25 mouse cellular contexts compared by ENCODE assay signal in genomic region chr17:33913264-33913663, GRCm38 (mm10). TPM values are rescaled to one million over a fixed set of nuclear protein-coding genes. Genes with fewer than 3 reads are reported as not detected.
DNase-seq lines count a peak whose midpoint lies in the region; ATAC-seq and TF ChIP-seq lines count a peak whose summit lies in the region.
"Had no signal": no experiment of that assay in that cellular context is flagged by ENCODE, and none has a peak within 500 bp of the region (broad histone marks: within the 10 kb centered on the region; RNA-seq: fewer than 3 reads in every experiment).

No protein-coding gene starts in this region.

- peak; percentile 53 for DNase-seq in cerebellum, adult 11-12 months
- DNase-seq in cerebellum, postnatal 4 days (ENCODE audit: low spot score in 2 of 2) = no peak
- no peak for DNase-seq in forebrain, embryonic 10.5 days (ENCODE audit: extremely low spot score, low spot score)
- no peak for DNase-seq in liver, postnatal 0 days
- no peak for DNase-seq in embryonic facial prominence, embryonic 10.5 days (ENCODE audit: low spot score)
- DNase-seq in lung, adult 18-20 months = no peak
- DNase-seq: adrenal gland, adult 2 months; adrenal gland, postnatal 25 days; embryo, embryonic 11 days; forebrain, postnatal 0 days; gastrocnemius, postnatal 14 days; heart, adult 2 months; heart, postnatal 14 days had no signal

- no peak overlapping the region for H3K9ac ChIP-seq in forebrain, embryonic 16.5 days (replicated peaks; ENCODE audit: low read depth, low read length)
- no peak overlapping the region for H3K9ac ChIP-seq in liver, embryonic 12.5 days
- no peak overlapping the region for H3K9ac ChIP-seq in liver, postnatal 0 days (replicated peaks)
- H3K9ac ChIP-seq: embryonic facial prominence, embryonic 12.5 days; forebrain, embryonic 12.5 days; forebrain, postnatal 0 days; heart, embryonic 15.5 days; hindbrain, embryonic 14.5 days; intestine, embryonic 15.5 days had no signal

- peaks cover 78% of the 10 kb centered on the region for H3K4me1 ChIP-seq in forebrain, embryonic 10.5 days
- peaks cover 30% of the 10 kb centered on the region for H3K4me1 ChIP-seq in forebrain, embryonic 16.5 days (replicated peaks; ENCODE audit: control insufficient read depth, insufficient read depth, low read length)
- peaks cover 66% of the 10 kb centered on the region for H3K4me1 ChIP-seq in liver, embryonic 12.5 days
- peaks cover 31% of the 10 kb centered on the region for H3K4me1 ChIP-seq in liver, postnatal 0 days (ENCODE audit: insufficient read depth)
- peaks cover 70% of the 10 kb centered on the region for H3K4me1 ChIP-seq in embryonic facial prominence, embryonic 10.5 days

- no peak for ATAC-seq in forebrain, embryonic 16.5 days
- no peak for ATAC-seq in liver, embryonic 12.5 days
- no peak for ATAC-seq in liver, postnatal 0 days
- ATAC-seq: forebrain, postnatal 0 days; intestine, embryonic 15.5 days; Patski had no signal

- no peak for TF ChIP-seq CTCF in liver, postnatal 0 days (IDR thresholded peaks at IDR 0.05; ENCODE audit: low read depth)

- no peak overlapping the region for H3K4me2 ChIP-seq in forebrain, embryonic 16.5 days (ENCODE audit: low read length)
- H3K4me2 ChIP-seq in liver, embryonic 12.5 days = no peak overlapping the region
- H3K4me2 ChIP-seq in liver, postnatal 0 days (ENCODE audit: low read depth, low read length) = no peak overlapping the region
- H3K4me2 ChIP-seq: embryonic facial prominence, embryonic 12.5 days; forebrain, embryonic 12.5 days; heart, embryonic 11.5 days; heart, embryonic 15.5 days; hindbrain, embryonic 14.5 days; intestine, embryonic 15.5 days had no signal

- no peak for TF ChIP-seq EP300 in liver, postnatal 0 days (IDR thresholded peaks at IDR 0.05; ENCODE audit: low read depth)

- peaks cover 65% of the 10 kb centered on the region for H3K36me3 ChIP-seq in forebrain, embryonic 10.5 days (replicated peaks)
- peaks cover 25% of the 10 kb centered on the region for H3K36me3 ChIP-seq in forebrain, embryonic 16.5 days (ENCODE audit: control insufficient read depth, insufficient read depth)
- peaks cover 65% of the 10 kb centered on the region for H3K36me3 ChIP-seq in liver, embryonic 12.5 days
- H3K36me3 ChIP-seq in liver, postnatal 0 days (replicated peaks; ENCODE audit: insufficient read depth, low read length) = peaks cover 52% of the 10 kb centered on the region
- H3K36me3 ChIP-seq in embryonic facial prominence, embryonic 10.5 days (replicated peaks) = peaks cover 65% of the 10 kb centered on the region

- no peaks in the 10 kb centered on the region; the same call in 1 of the 2 replicates for H3K9me3 ChIP-seq in forebrain, embryonic 10.5 days
- no peaks in the 10 kb centered on the region for H3K9me3 ChIP-seq in forebrain, embryonic 16.5 days (ENCODE audit: control insufficient read depth, low read length)
- H3K9me3 ChIP-seq in liver, embryonic 12.5 days (replicated peaks) = peaks cover 16% of the 10 kb centered on the region
- no peaks in the 10 kb centered on the region for H3K9me3 ChIP-seq in liver, postnatal 0 days (ENCODE audit: low read length)
- H3K9me3 ChIP-seq in embryonic facial prominence, embryonic 10.5 days = no peaks in the 10 kb centered on the region
- H3K9me3 ChIP-seq: embryonic facial prominence, embryonic 12.5 days; forebrain, embryonic 12.5 days; heart, embryonic 15.5 days; intestine, embryonic 15.5 days had no signal

- 89% methylated on average over 10 of the region's 10 CpGs for WGBS in forebrain, embryonic 10.5 days
- 90% methylated on average over 10 of the region's 10 CpGs for WGBS in forebrain, embryonic 16.5 days
- WGBS in liver, embryonic 12.5 days (ENCODE audit: insufficient replicate concordance) = 85% methylated on average over 10 of the region's 10 CpGs
- WGBS in liver, postnatal 0 days (ENCODE audit: insufficient replicate concordance) = 82% methylated on average over 10 of the region's 10 CpGs
- 92% methylated on average over 10 of the region's 10 CpGs for WGBS in embryonic facial prominence, embryonic 10.5 days

- H3K27me3 ChIP-seq in forebrain, embryonic 10.5 days (ENCODE audit: poor library complexity, severe bottlenecking) = peaks cover 9% of the 10 kb centered on the region
- no peaks in the 10 kb centered on the region for H3K27me3 ChIP-seq in forebrain, embryonic 16.5 days (replicated peaks; ENCODE audit: control insufficient read depth, insufficient read depth, low read length)
- no peaks in the 10 kb centered on the region for H3K27me3 ChIP-seq in liver, embryonic 12.5 days (replicated peaks)
- H3K27me3 ChIP-seq in liver, postnatal 0 days (ENCODE audit: insufficient read depth, low read length) = no peaks in the 10 kb centered on the region
- peaks cover 6% of the 10 kb centered on the region; the same call in 1 of the 2 replicates for H3K27me3 ChIP-seq in embryonic facial prominence, embryonic 10.5 days (replicated peaks; ENCODE audit: low read depth, poor library complexity, severe bottlenecking)
- H3K27me3 ChIP-seq: embryonic facial prominence, embryonic 12.5 days; heart, embryonic 15.5 days; intestine, embryonic 15.5 days; Patski had no signal

- H3K4me3 ChIP-seq in forebrain, embryonic 10.5 days = peak overlapping the region; percentile 22; the same call in 1 of the 2 replicates
- H3K4me3 ChIP-seq in forebrain, embryonic 16.5 days (replicated peaks; ENCODE audit: low read length) = no peak overlapping the region
- no peak overlapping the region for H3K4me3 ChIP-seq in liver, embryonic 12.5 days
- no peak overlapping the region for H3K4me3 ChIP-seq in liver, postnatal 0 days (ENCODE audit: low read depth, low read length)
- peak overlapping the region; percentile 25; the same call in 1 of the 2 replicates for H3K4me3 ChIP-seq in embryonic facial prominence, embryonic 10.5 days
- H3K4me3 ChIP-seq: embryonic facial prominence, embryonic 12.5 days; forebrain, embryonic 12.5 days; heart, adult 2 months; heart, embryonic 15.5 days; intestine, embryonic 15.5 days had no signal

- H3K27ac ChIP-seq in forebrain, embryonic 10.5 days = no peak overlapping the region
- H3K27ac ChIP-seq in forebrain, embryonic 16.5 days (ENCODE audit: low read length) = no peak overlapping the region
- peak overlapping the region; percentile 7; the same call in 1 of the 2 replicates for H3K27ac ChIP-seq in liver, embryonic 12.5 days
- no peak overlapping the region for H3K27ac ChIP-seq in liver, postnatal 0 days (ENCODE audit: low read depth)
- no peak overlapping the region for H3K27ac ChIP-seq in embryonic facial prominence, embryonic 10.5 days (replicated peaks)
- H3K27ac ChIP-seq: embryonic facial prominence, embryonic 12.5 days; forebrain, embryonic 12.5 days; heart, adult 2 months; heart, embryonic 15.5 days; hindbrain, embryonic 10.5 days; hindbrain, embryonic 14.5 days; intestine, embryonic 15.5 days had no signal

RNA-seq across cellular contexts. Expression of gene Tapbp, which starts 2.4 kb away (rescaled TPM):
- polyA plus RNA-seq in forebrain, embryonic 10.5 days (2016; fragmentation: Nextera tagmentation; extraction: Ambion mirVana) = 14.1 TPM in 2 replicates
- polyA plus RNA-seq in forebrain, embryonic 16.5 days (2015; fragmentation: Nextera tagmentation; extraction: Ambion mirVana) = 13.7 and 15.4 TPM in 2 replicates
- 29.4 and 30.1 TPM in 2 replicates for polyA plus RNA-seq in liver, embryonic 12.5 days (2016; fragmentation: Nextera tagmentation; extraction: Ambion mirVana)
- polyA plus RNA-seq in liver, postnatal 0 days (2015; fragmentation: Nextera tagmentation; extraction: Ambion mirVana) = 47.0 and 47.9 TPM in 2 replicates
- 9.9 and 11.8 TPM in 2 replicates for polyA plus RNA-seq in embryonic facial prominence, embryonic 10.5 days (2016; fragmentation: Nextera tagmentation; extraction: Ambion mirVana)

RNA-seq across cellular contexts. Expression of gene Zbtb22, which starts 2.4 kb away (rescaled TPM):
- polyA plus RNA-seq in forebrain, embryonic 10.5 days (2016; fragmentation: Nextera tagmentation; extraction: Ambion mirVana) = 21.2 and 23.2 TPM in 2 replicates
- polyA plus RNA-seq in forebrain, embryonic 16.5 days (2015; fragmentation: Nextera tagmentation; extraction: Ambion mirVana) = 17.1 and 17.2 TPM in 2 replicates
- polyA plus RNA-seq in liver, embryonic 12.5 days (2016; fragmentation: Nextera tagmentation; extraction: Ambion mirVana) = 13.6 and 14.8 TPM in 2 replicates
- polyA plus RNA-seq in liver, postnatal 0 days (2015; fragmentation: Nextera tagmentation; extraction: Ambion mirVana) = 7.1 and 7.9 TPM in 2 replicates
- 19.6 and 21.1 TPM in 2 replicates for polyA plus RNA-seq in embryonic facial prominence, embryonic 10.5 days (2016; fragmentation: Nextera tagmentation; extraction: Ambion mirVana)

RNA-seq across cellular contexts. Expression of gene Daxx, which starts 4.0 kb away (rescaled TPM):
- polyA plus RNA-seq in forebrain, embryonic 10.5 days (2016; fragmentation: Nextera tagmentation; extraction: Ambion mirVana) = 85.9 and 90.8 TPM in 2 replicates
- 61.5 and 63.1 TPM in 2 replicates for polyA plus RNA-seq in forebrain, embryonic 16.5 days (2015; fragmentation: Nextera tagmentation; extraction: Ambion mirVana)
- polyA plus RNA-seq in liver, embryonic 12.5 days (2016; fragmentation: Nextera tagmentation; extraction: Ambion mirVana) = 33.4 and 37.1 TPM in 2 replicates
- 12.6 and 13.0 TPM in 2 replicates for polyA plus RNA-seq in liver, postnatal 0 days (2015; fragmentation: Nextera tagmentation; extraction: Ambion mirVana)
- polyA plus RNA-seq in embryonic facial prominence, embryonic 10.5 days (2016; fragmentation: Nextera tagmentation; extraction: Ambion mirVana) = 80.0 and 84.9 TPM in 2 replicates

RNA-seq across cellular contexts. Expression of gene Platr17, which starts 8.3 kb away (rescaled TPM):
- 0.19 and 0.39 TPM in 2 replicates for polyA plus RNA-seq in forebrain, embryonic 10.5 days (2016; fragmentation: Nextera tagmentation; extraction: Ambion mirVana)
- 0.32 and 0.54 TPM in 2 replicates for polyA plus RNA-seq in forebrain, embryonic 16.5 days (2015; fragmentation: Nextera tagmentation; extraction: Ambion mirVana)
- 0.51 and 0.78 TPM in 2 replicates for polyA plus RNA-seq in liver, embryonic 12.5 days (2016; fragmentation: Nextera tagmentation; extraction: Ambion mirVana)
- 0.41 and 0.54 TPM in 2 replicates for polyA plus RNA-seq in liver, postnatal 0 days (2015; fragmentation: Nextera tagmentation; extraction: Ambion mirVana)
- 0.27 and 0.45 TPM in 2 replicates for polyA plus RNA-seq in embryonic facial prominence, embryonic 10.5 days (2016; fragmentation: Nextera tagmentation; extraction: Ambion mirVana)
- polyA plus RNA-seq: adrenal gland, adult 2 months; C2C12; forebrain, embryonic 12.5 days; gonadal fat pad, adult 2 months; heart, adult 2 months; heart, embryonic 11.5 days; heart, embryonic 15.5 days; Patski had no signal

RNA-seq across cellular contexts. Expression of gene Rgl2, which starts 16.1 kb away (rescaled TPM):
- 39.3 and 46.7 TPM in 2 replicates for polyA plus RNA-seq in forebrain, embryonic 10.5 days (2016; fragmentation: Nextera tagmentation; extraction: Ambion mirVana)
- polyA plus RNA-seq in forebrain, embryonic 16.5 days (2015; fragmentation: Nextera tagmentation; extraction: Ambion mirVana) = 40.8 and 52.3 TPM in 2 replicates
- 17.3 and 18.4 TPM in 2 replicates for polyA plus RNA-seq in liver, embryonic 12.5 days (2016; fragmentation: Nextera tagmentation; extraction: Ambion mirVana)
- 6.8 and 7.4 TPM in 2 replicates for polyA plus RNA-seq in liver, postnatal 0 days (2015; fragmentation: Nextera tagmentation; extraction: Ambion mirVana)
- 40.2 and 41.0 TPM in 2 replicates for polyA plus RNA-seq in embryonic facial prominence, embryonic 10.5 days (2016; fragmentation: Nextera tagmentation; extraction: Ambion mirVana)

Comparison
In these comparisons a context has a peak if more than half of its experiments do, and no peak if none do; other contexts are left out.
1. H3K4me3 ChIP-seq: peak in forebrain, embryonic 10.5 days (single experiment) and embryonic facial prominence, embryonic 10.5 days (single experiment); none in forebrain, embryonic 16.5 days (single experiment), liver, embryonic 12.5 days (single experiment) and liver, postnatal 0 days (single experiment).